Mouse (Mus musculus) forebrain, postnatal 0 days (tissue): ENCODE data around the gene Abcd4. TPM values are rescaled to one million over a fixed set of nuclear protein-coding genes. Genes with fewer than 3 reads are reported as not detected.

Experiments
- ATAC-seq: fragments of 200-750 bp; cut with Nextera tagmentation; 2 replicates; pipeline ENCODE4 v1.8.0; 2017; ENCODE audit warnings: mild to moderate bottlenecking, moderate library complexity
- DNase-seq: peaks from one replicate; pipeline ENCODE4 v3.0.0-alpha.2; 2015
- H3K27ac ChIP-seq: fragments of 300-500 bp; sonication (generic); 2 replicates; pipeline ENCODE4 v1.5.1; 2014; ENCODE audit warnings: low read depth, mild to moderate bottlenecking, antibody characterized with exemption, low read length, moderate library complexity, mixed read lengths
- H3K27me3 ChIP-seq: fragments of 300-500 bp; sonication (generic); 2 replicates; pipeline ENCODE4 v1.6.1; 2014; ENCODE audit warnings: mild to moderate bottlenecking, low read length, mixed read lengths; ENCODE audit not compliant: insufficient read depth
- H3K36me3 ChIP-seq: fragments of 300-500 bp; sonication (generic); 2 replicates; pipeline ENCODE4 v1.6.1; 2014; ENCODE audit warnings: mild to moderate bottlenecking, moderate library complexity; ENCODE audit not compliant: insufficient read depth
- H3K4me1 ChIP-seq: fragments of 300-500 bp; sonication (generic); 2 replicates; pipeline ENCODE4 v1.6.1; 2014; ENCODE audit warnings: antibody characterized with exemption; ENCODE audit not compliant: insufficient read depth
- H3K4me2 ChIP-seq: fragments of 300-500 bp; sonication (generic); 2 replicates; pipeline ENCODE4 v1.6.1; 2014; ENCODE audit warnings: low read depth, mild to moderate bottlenecking, moderate library complexity
- H3K4me3 ChIP-seq: fragments of 300-500 bp; sonication (generic); 2 replicates; pipeline ENCODE4 v1.5.1; 2014; ENCODE audit warnings: low read depth, low read length, mixed read lengths
- H3K9ac ChIP-seq: fragments of 300-500 bp; sonication (generic); 2 replicates; pipeline ENCODE4 v1.6.1; 2014; ENCODE audit warnings: mild to moderate bottlenecking
- H3K9me3 ChIP-seq: fragments of 300-500 bp; sonication (generic); 2 replicates; pipeline ENCODE4 v1.6.1; 2016; ENCODE audit warnings: low read length
- CTCF ChIP-seq: sonication (generic); IDR thresholded peaks from 2 replicates; pipeline ENCODE4 v1.5.1; 2016; ENCODE audit warnings: antibody characterized with exemption, control low read depth, low read depth
- WGBS: fragments of 180-500 bp; shearing (Covaris S2); extraction: QIAGEN DNeasy Blood & Tissue Kit; methylation state at CpG from one replicate; pipeline ENCODE4 v1.1.7; 2014; 5-methylcytosine and 5-hydroxymethylcytosine counted together
- polyA plus RNA-seq: library from polyadenylated mRNA; unstranded; fragments of >200 nt; fragmentation: Nextera tagmentation; extraction: Ambion mirVana; gene quantifications from 2 replicates; pipeline ENCODE4 v1.2.1, GENCODE M21; 2015
- total RNA-seq: library from RNA; depleted of rRNA; stranded (reverse); fragments of >200 nt; gene quantifications from 2 replicates; pipeline ENCODE4 v1.2.3, GENCODE M21; 2014; rRNA removed

Abcd4 gene
- total RNA-seq (6.5 and 8.0 TPM in 2 replicates), polyA plus RNA-seq (3.9 and 6.7 TPM in 2 replicates)

DNA sequence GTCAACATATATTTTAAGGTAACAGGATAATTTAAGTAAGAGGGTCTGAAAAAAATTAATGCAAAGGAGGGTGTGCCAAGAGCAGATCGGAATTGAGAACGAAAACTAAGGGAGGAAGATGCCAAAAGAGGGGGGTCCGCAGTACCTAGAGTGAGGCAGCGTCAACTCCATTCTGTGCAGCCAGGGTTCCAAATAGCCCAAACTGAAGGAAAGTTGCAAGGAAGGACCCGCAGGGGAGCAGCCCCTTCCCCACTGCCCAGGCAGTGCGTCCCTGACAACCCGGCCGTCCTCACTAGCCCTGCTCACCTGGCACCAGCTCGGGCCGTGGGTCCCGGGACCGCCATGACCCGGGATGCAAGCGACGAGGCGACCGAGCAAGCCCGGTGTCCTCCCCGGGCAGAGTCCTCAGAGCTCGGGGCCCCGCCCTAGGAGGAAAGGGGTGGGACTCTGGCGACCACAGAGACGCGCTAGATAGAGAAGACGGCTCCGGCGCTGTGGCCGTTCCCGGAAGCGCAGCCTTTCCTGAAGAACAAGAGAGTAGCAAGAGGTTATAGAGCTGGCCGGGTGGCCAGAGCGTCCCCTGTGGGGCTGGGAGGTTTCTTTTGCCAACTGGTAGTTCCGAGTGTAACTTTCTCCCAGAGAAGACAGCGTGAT is at the start of gene Abcd4:
TSS of gene Abcd4 (minus strand) at position 437 of the 654 bp plus-strand sequence.
- ATAC-seq (peak; percentile 100), DNase-seq (peak; percentile 87)
- Histone ChIP-seq H3K27ac (no peak within 1 kb of the TSS), H3K4me1 (no peaks in the 10 kb centered on the region), H3K9ac (peak within 1 kb of the TSS; percentile 71), H3K4me3 (peak within 1 kb of the TSS; percentile 80), H3K27me3 (no peaks in the 10 kb centered on the region), H3K9me3 (no peaks in the 10 kb centered on the region), H3K4me2 (peak within 1 kb of the TSS; percentile 63), H3K36me3 (no peaks in the 10 kb centered on the region)
- TF ChIP-seq CTCF: peak; percentile 63
- WGBS: 2% methylated on average over 34 of the region's 34 CpGs

- 11% methylated on average over 3 of the region's 3 CpGs for WGBS
- peak; percentile 98 for TF ChIP-seq CTCF
- ATAC-seq: peak; percentile 73
Measured at GRCm38 (mm10) chr12:84653912-84654311, 36.7 kb upstream of the Abcd4 start.

GRCm38 (mm10) chr12:84650234-84650633 is 33.0 kb upstream of the Abcd4 start:
- no peak for ATAC-seq
- DNase-seq: no peak
- Histone ChIP-seq H3K4me2 (no peak overlapping the region), H3K9ac (no peak overlapping the region), H3K4me1 (no peaks in the 10 kb centered on the region), H3K36me3 (no peaks in the 10 kb centered on the region), H3K9me3 (no peaks in the 10 kb centered on the region), H3K27ac (no peak overlapping the region), H3K27me3 (no peaks in the 10 kb centered on the region), H3K4me3 (no peak overlapping the region)
- no peak for TF ChIP-seq CTCF
- WGBS: 93% methylated on average over 13 of the region's 13 CpGs

More at GRCm38 (mm10) chr12:84653912-84654311, 36.7 kb upstream of the Abcd4 start:
- no peak overlapping the region for H3K4me2 ChIP-seq
- H3K9me3 ChIP-seq: no peaks in the 10 kb centered on the region
- no peaks in the 10 kb centered on the region for H3K27me3 ChIP-seq
- H3K27ac ChIP-seq: no peak overlapping the region
- H3K36me3 ChIP-seq: no peaks in the 10 kb centered on the region
- H3K4me1 ChIP-seq: no peaks in the 10 kb centered on the region
- peak; percentile 88 for DNase-seq
- H3K9ac ChIP-seq: no peak overlapping the region
- H3K4me3 ChIP-seq: no peak overlapping the region

DNA sequence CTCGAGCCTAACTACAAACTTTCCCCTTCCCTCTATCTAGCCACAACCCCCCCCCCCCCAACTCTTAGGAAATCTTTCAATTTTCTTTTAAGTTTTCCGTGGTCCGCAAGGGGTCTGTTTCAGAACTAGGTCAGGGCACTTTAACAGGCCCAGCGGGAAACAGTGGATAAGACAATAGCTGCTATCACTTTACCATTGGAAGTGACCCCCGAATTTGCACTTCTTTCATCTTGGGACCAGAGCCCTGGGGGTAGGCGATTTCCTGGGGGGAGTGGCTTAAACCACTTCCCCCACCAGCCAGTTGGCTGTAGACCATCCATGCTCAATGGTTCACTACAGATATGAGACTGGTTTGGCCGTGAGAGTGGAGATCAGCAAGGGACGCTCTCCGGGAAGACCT is 23.4 kb upstream of the Abcd4 start, which contains the start of gene Vrtn:
TSS of gene Vrtn (plus strand) at position 366 of the 400 bp plus-strand sequence.
- H3K27me3 ChIP-seq: peaks cover 38% of the 10 kb centered on the region
- H3K9ac ChIP-seq: no peak within 1 kb of the TSS
- DNase-seq (no peak), ATAC-seq (no peak)
- 6% methylated on average over 9 of the region's 9 CpGs for WGBS
- no peak within 1 kb of the TSS for H3K4me3 ChIP-seq
- H3K27ac ChIP-seq: no peak within 1 kb of the TSS
- H3K36me3 ChIP-seq: no peaks in the 10 kb centered on the region
- H3K4me1 ChIP-seq: no peaks in the 10 kb centered on the region
- TF ChIP-seq CTCF: no peak
- no peaks in the 10 kb centered on the region for H3K9me3 ChIP-seq
- no peak within 1 kb of the TSS for H3K4me2 ChIP-seq

GRCm38 (mm10) chr12:84640253-84640652 is 23.0 kb upstream of the Abcd4 start:
- Histone ChIP-seq H3K36me3 (no peaks in the 10 kb centered on the region), H3K27ac (no peak overlapping the region), H3K4me1 (no peaks in the 10 kb centered on the region), H3K9ac (no peak overlapping the region), H3K4me2 (no peak overlapping the region), H3K27me3 (peaks cover 38% of the 10 kb centered on the region), H3K9me3 (no peaks in the 10 kb centered on the region), H3K4me3 (no peak overlapping the region)
- WGBS: 11% methylated on average over 6 of the region's 6 CpGs
- ATAC-seq: no peak
- TF ChIP-seq CTCF: no peak
- DNase-seq: no peak

DNA sequence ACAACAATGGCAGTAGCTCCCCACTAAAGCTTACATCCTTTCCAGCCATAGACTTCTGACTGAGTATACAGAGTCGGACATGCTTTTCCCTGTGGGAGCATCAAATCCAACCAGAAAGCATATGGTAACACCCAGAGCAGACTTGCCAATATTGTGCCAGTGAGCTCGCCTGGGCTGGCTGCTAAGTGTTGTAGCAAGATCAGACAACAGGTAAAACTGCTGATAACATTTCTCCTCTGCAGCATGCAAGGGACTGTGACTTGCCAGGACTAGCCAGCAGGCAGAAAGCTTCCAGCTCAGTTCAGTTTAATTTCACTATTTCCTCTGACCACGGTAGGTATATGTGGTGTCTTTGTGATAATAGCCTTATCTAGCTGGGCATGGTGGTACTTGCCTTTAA is 14.7 kb upstream of the Abcd4 start:
- no peaks in the 10 kb centered on the region for H3K27me3 ChIP-seq
- H3K9ac ChIP-seq: no peak overlapping the region
- no peaks in the 10 kb centered on the region for H3K9me3 ChIP-seq
- ATAC-seq (no peak), DNase-seq (no peak)
- H3K36me3 ChIP-seq: no peaks in the 10 kb centered on the region
- 63% methylated on average over 3 of the region's 3 CpGs for WGBS
- no peak overlapping the region for H3K4me3 ChIP-seq
- H3K4me2 ChIP-seq: no peak overlapping the region
- no peak for TF ChIP-seq CTCF
- H3K27ac ChIP-seq: no peak overlapping the region
- H3K4me1 ChIP-seq: no peaks in the 10 kb centered on the region

- no peaks in the 10 kb centered on the region for H3K27me3 ChIP-seq
- WGBS: 4% methylated on average over 9 of the region's 9 CpGs
- ATAC-seq: peak; percentile 83
- no peak overlapping the region for H3K27ac ChIP-seq
- no peak overlapping the region for H3K4me3 ChIP-seq
- H3K4me2 ChIP-seq: no peak overlapping the region
- H3K9ac ChIP-seq: no peak overlapping the region
- no peaks in the 10 kb centered on the region for H3K9me3 ChIP-seq
- H3K4me1 ChIP-seq: no peaks in the 10 kb centered on the region; the same call in 1 of the 2 replicates
- no peak for TF ChIP-seq CTCF
- H3K36me3 ChIP-seq: no peaks in the 10 kb centered on the region
- peak; percentile 43 for DNase-seq
Measured at GRCm38 (mm10) chr12:84625116-84625515, 7.9 kb upstream of the Abcd4 start.
